Mouse (Mus musculus) testis, adult 2 months (tissue): Measurements from ENCODE around the gene Snrpg. TPM values are rescaled to one million over a fixed set of nuclear protein-coding genes. Genes with fewer than 3 reads are reported as not detected.

Experiments used
- H3K27ac ChIP-seq: fragments of 200-500 bp; 2 replicates; pipeline ENCODE4 v1.5.1; 2012; ENCODE audit warnings: low read depth, low read length; ENCODE audit not compliant: control insufficient read depth, insufficient read depth
- H3K27me3 ChIP-seq: fragments of 200-500 bp; 2 replicates; pipeline ENCODE4 v1.6.1; 2012; ENCODE audit warnings: mild to moderate bottlenecking, low read length, moderate library complexity; ENCODE audit not compliant: control insufficient read depth, insufficient read depth
- H3K36me3 ChIP-seq: fragments of 200-500 bp; 2 replicates; pipeline ENCODE4 v1.6.1; 2012; ENCODE audit warnings: mild to moderate bottlenecking, low read length; ENCODE audit not compliant: control insufficient read depth, insufficient read depth
- H3K4me1 ChIP-seq: fragments of 200-500 bp; 2 replicates; pipeline ENCODE4 v1.6.1; 2012; ENCODE audit warnings: low read length; ENCODE audit not compliant: control insufficient read depth, insufficient read depth
- H3K4me3 ChIP-seq: fragments of 200-500 bp; 2 replicates; pipeline ENCODE4 v1.5.1; 2012; ENCODE audit warnings: low read depth, mild to moderate bottlenecking, low read length, moderate library complexity, mixed read lengths; ENCODE audit not compliant: control insufficient read depth
- CTCF ChIP-seq: fragments of 200-500 bp; IDR thresholded peaks from 2 replicates; pipeline ENCODE4 v1.5.1; 2012; ENCODE audit warnings: low read depth, mild to moderate bottlenecking, inconsistent platforms, low read length, moderate library complexity; ENCODE audit not compliant: control insufficient read depth, insufficient read depth, insufficient replicate concordance
- POLR2A ChIP-seq: fragments of 200-500 bp; IDR thresholded peaks from 2 replicates; pipeline ENCODE4 v1.6.1; 2012; ENCODE audit warnings: low read depth, mild to moderate bottlenecking, inconsistent platforms, low read length, moderate library complexity; ENCODE audit not compliant: control insufficient read depth
- polyA plus RNA-seq: library from polyadenylated mRNA; depleted of rRNA; stranded (reverse); fragments of >200 nt; gene quantifications from 2 replicates; pipeline ENCODE4 v1.2.3, GENCODE M21; 2012; rRNA removed

The Snrpg gene
- 68.3 and 87.3 TPM in 2 replicates for polyA plus RNA-seq

DNA sequence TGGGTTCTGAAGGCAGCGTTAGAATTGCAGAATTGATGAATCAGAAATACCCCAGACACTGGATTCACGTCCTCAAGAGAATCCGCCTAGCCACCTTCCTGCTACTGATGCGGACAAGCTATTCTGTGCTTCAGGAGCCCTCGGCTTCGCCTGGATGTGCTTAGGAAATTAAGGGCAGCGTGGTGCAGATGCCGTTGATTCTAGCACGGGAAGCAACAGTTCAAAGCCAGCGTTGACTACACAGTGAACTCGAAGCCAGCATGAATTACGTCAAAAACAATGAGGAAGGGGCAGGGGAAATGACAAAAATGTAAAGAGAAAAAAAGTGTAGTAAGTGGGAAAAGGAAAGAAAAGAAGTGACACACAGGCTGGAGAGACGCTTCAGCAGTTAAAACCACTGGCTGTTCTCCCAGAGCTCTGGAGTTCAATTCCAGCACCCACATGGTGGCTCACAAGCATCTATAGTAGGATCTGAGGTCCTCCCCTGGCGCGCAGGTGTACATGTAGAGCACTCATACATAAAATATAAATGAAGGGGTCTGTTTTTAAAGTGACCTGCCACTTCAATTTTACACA lies at the start of gene Snrpg:
Gene Snrpg, plus strand, starts transcription at position 541 of the 576 bp plus-strand sequence.
- no peak for TF ChIP-seq CTCF
- TF ChIP-seq POLR2A, result 0 out of 2 replicates have a peak, but pooled peaks have one; percentile 15
- Histone ChIP-seq H3K27ac (peak within 1 kb of the TSS; percentile 92), H3K36me3 (no peaks in the 10 kb centered on the region), H3K4me3 (peak within 1 kb of the TSS; percentile 98), H3K27me3 (no peaks in the 10 kb centered on the region), H3K4me1 (peaks cover 14% of the 10 kb centered on the region)

DNA sequence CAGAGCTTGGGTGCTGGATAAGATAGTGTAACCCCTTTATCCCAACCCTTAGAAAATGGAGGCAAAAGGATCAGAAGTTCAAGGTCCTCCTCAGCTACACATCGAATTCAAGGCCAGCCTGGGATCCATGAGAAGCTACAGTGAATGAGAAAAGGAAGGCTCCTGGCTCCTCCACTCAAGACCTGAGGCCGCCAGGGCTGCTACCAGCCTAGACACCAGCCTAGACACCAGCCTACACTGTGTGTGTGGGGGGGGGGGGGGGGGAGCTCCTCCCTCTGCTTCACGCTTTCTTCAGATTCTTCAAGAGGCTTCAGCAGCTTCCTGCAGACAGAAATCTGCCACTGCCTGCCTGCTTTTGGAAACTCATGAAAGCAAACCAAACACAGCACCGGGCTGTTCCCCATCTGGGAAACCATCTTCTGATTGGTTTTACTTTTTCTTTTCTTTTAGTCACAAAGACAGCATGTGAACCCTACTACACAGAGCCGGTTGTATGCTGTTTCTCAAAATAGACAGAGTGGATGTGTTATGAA lies 49.0 kb upstream of the Snrpg start:
- no peak overlapping the region for H3K4me3 ChIP-seq
- H3K4me1 ChIP-seq, result no peaks in the 10 kb centered on the region; the same call in 1 of the 2 replicates
- no peak overlapping the region for H3K27ac ChIP-seq
- TF ChIP-seq CTCF (no peak), POLR2A (no peak)
- no peaks in the 10 kb centered on the region for H3K36me3 ChIP-seq
- H3K27me3 ChIP-seq, result no peaks in the 10 kb centered on the region

DNA sequence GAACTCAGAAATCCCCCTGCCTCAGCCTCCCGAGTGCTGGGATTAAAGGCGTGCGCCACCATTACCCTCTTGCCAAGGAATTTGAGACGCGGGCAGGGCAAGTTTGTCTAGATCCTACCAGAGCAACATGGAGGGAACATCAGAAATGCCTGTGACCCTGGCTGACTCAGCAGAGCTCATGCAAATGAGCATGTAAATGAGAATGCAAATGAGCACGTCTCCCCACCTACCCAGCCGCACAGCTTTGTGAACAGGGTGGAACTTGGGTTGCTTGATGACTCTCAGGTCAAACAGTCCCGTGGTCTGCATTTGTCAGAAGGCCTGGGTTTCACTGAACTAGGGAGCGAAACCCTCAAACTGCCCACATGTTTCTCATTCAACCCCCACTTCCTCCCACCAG lies 48.1 kb upstream of the Snrpg start:
- H3K4me3 ChIP-seq, result no peak overlapping the region
- no peak for TF ChIP-seq POLR2A
- no peak for TF ChIP-seq CTCF
- no peaks in the 10 kb centered on the region; the same call in 1 of the 2 replicates for H3K4me1 ChIP-seq
- H3K27me3 ChIP-seq, result no peaks in the 10 kb centered on the region
- no peak overlapping the region for H3K27ac ChIP-seq
- H3K36me3 ChIP-seq, result no peaks in the 10 kb centered on the region

DNA sequence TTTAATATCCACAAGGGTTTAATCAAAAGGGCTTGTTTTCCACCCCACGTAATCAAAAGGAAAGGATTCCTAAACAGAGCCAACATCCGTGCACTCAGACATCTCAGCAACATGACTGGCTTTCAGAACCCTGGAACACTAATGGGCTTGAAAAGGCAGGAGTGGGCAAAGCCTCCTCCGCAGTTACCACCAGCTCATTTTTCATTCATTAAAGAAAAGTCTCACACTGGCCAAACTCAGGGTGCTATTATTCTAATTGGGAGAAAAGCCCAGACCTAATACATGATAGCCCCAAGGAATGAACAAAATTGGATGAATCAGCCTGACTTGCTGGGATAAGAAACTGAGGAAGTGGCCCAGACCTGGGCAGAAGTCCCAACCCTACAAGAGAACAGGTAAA lies 46.7 kb upstream of the Snrpg start:
- H3K4me1 ChIP-seq, result no peaks in the 10 kb centered on the region; the same call in 1 of the 2 replicates
- H3K4me3 ChIP-seq, result no peak overlapping the region
- H3K27ac ChIP-seq, result no peak overlapping the region
- H3K36me3 ChIP-seq, result no peaks in the 10 kb centered on the region
- no peak for TF ChIP-seq POLR2A
- no peaks in the 10 kb centered on the region for H3K27me3 ChIP-seq

DNA sequence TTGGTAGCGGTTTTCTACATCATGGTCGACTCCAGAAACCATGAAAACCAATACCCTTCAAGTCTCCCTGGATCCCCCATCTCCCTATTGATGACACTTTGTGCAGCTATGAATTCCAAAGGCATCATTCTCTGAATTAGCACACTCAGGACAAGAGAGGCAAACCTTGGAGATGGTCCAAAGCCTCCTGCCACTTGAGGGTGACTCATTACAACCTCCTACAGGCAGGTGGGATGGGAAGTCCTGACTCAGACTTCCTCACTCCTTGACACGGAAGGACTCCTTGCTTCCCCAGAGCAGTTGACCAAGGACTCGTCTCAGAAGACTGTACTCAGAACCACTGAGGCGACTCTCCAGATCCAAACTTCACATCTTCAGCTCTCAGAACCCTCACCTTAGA lies 45.5 kb upstream of the Snrpg start:
- H3K4me3 ChIP-seq, result no peak overlapping the region
- no peak overlapping the region for H3K27ac ChIP-seq
- no peaks in the 10 kb centered on the region; the same call in 1 of the 2 replicates for H3K4me1 ChIP-seq
- no peak for TF ChIP-seq CTCF
- TF ChIP-seq POLR2A, result no peak
- no peaks in the 10 kb centered on the region for H3K36me3 ChIP-seq
- H3K27me3 ChIP-seq, result no peaks in the 10 kb centered on the region

DNA sequence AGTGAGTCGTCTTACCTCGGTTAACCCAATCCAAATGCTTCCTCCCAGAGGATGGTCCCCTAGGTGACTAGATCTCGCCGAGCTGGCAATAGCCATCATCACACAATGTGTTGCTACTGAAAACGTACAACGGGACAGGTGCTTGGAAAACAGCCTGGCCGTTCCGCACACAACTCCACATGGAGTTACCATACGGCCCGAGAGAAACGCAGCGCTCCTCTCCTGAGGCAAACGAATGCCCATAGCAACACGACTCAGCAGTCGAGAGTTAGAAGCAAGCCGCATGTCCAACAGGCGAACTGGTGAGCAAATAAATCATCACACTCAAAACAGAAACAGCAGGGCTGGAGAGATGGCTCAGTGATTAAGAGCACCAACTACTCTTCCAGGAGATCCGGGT lies 44.2 kb upstream of the Snrpg start:
- H3K4me1 ChIP-seq, result no peaks in the 10 kb centered on the region; the same call in 1 of the 2 replicates
- no peak overlapping the region for H3K27ac ChIP-seq
- H3K4me3 ChIP-seq, result no peak overlapping the region
- no peaks in the 10 kb centered on the region for H3K27me3 ChIP-seq
- TF ChIP-seq CTCF (no peak), POLR2A (no peak)
- H3K36me3 ChIP-seq, result no peaks in the 10 kb centered on the region

DNA sequence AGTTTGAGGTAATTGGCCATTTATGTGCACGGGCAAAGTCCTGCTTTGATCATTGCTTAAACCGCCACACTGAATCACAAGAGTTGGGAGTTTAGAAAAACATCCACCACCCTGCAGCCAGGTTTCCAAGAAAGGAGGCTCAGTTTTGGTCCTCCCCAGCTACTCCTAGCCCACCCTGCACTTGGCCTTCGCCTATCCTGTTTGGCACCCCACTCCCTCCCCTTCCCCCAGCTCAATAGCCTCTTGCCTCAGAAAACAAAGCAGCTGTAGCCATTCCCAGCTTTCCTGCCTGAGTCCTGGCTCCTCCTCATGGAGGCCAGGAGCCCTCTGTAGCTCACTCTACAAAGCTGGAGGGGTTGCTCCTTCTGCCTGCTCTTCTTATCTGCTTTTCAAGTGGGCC lies 42.7 kb upstream of the Snrpg start:
- TF ChIP-seq POLR2A (no peak), CTCF (no peak)
- Histone ChIP-seq H3K27ac (no peak overlapping the region), H3K36me3 (no peaks in the 10 kb centered on the region), H3K4me1 (no peaks in the 10 kb centered on the region), H3K27me3 (no peaks in the 10 kb centered on the region), H3K4me3 (no peak overlapping the region)

DNA sequence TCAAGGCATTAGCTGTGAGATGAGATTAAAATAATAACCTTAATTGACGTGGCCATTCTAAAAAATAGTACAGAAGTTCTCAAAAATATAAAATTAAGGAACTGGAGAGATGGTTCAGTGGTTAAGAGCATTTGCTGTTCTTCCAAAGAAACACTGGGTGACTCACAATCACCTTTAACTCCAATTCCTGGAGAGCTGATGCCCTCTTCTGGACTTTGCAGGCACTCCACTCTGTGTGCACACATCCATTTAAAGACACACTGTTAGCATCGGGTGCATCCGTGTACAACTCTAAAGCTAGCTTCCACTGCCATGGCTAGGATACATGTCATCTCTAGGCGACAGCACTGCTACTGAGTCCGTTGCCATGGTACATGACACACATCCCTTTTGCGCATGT lies 41.2 kb upstream of the Snrpg start:
- H3K27ac ChIP-seq, result no peak overlapping the region
- H3K36me3 ChIP-seq, result no peaks in the 10 kb centered on the region
- TF ChIP-seq CTCF (no peak), POLR2A (no peak)
- H3K4me3 ChIP-seq, result no peak overlapping the region
- no peaks in the 10 kb centered on the region for H3K4me1 ChIP-seq
- no peaks in the 10 kb centered on the region for H3K27me3 ChIP-seq
